Mouse (Mus musculus): Measurements from ENCODE around the gene Klf7.

GRCm38 (mm10) chr1:64116746-64117455 lies 5.2 kb downstream of the Klf7 start:
- TF ChIP-seq CTCF (IDR thresholded peaks at IDR 0.05; ENCODE audit: extremely low read depth, insufficient read depth, low read length) (no peak), POLR2A (IDR thresholded peaks at IDR 0.05; ENCODE audit: extremely low read depth, insufficient read depth, low read length) (no peak)

Data from cortical plate, adult 2 months (tissue).